Mouse (Mus musculus) gastrocnemius, adult 2 months (tissue): ENCODE data around the gene Rgl1. TPM values are rescaled to one million over a fixed set of nuclear protein-coding genes. Genes with fewer than 3 reads are reported as not detected.

ENCODE experiments used
- DNase-seq: peaks from one replicate; pipeline ENCODE4 v3.0.0; 2022
- H3K27ac ChIP-seq: fragments of 200-600 bp; 2 replicates; pipeline ENCODE4 v1.8.1; 2022; ENCODE audit warnings: mild to moderate bottlenecking
- H3K4me3 ChIP-seq: fragments of 200-600 bp; 2 replicates; pipeline ENCODE4 v1.8.1; 2022; ENCODE audit warnings: mild to moderate bottlenecking, moderate library complexity
- CTCF ChIP-seq: fragments of 200-600 bp; IDR thresholded peaks from 2 replicates; pipeline ENCODE4 v1.8.1; 2022; ENCODE audit warnings: antibody characterized with exemption, mild to moderate bottlenecking, moderate library complexity
- intact Hi-C: fragments of 180-260 bp; cut with DNase I; formaldehyde crosslinking; loops from one replicate; pipeline ENCODE4 v1.15.1; 2025
- total RNA-seq, 2 experiments: library from RNA; stranded (reverse); gene quantifications; 2 replicates each; pipeline ENCODE4 v1.2.3; 2021

The Rgl1 gene
- total RNA-seq, 2 experiments from 2014 or later: 9.7 to 10.2 TPM

GRCm38 (mm10) chr1:152508481-152509220, 257.5 kb downstream of the Rgl1 start:
- Histone ChIP-seq H3K27ac (peak overlapping the region; percentile 12; the same call in 1 of the 2 replicates), H3K4me3 (no peak overlapping the region)
- no peak for TF ChIP-seq CTCF
- intact Hi-C loops: no loop called here
- DNase-seq: no peak

- intact Hi-C loops: no loop called here
- H3K4me3 ChIP-seq: no peak overlapping the region
- H3K27ac ChIP-seq: peak overlapping the region; percentile 72
- no peak for DNase-seq
- TF ChIP-seq CTCF: no peak
Observed at GRCm38 (mm10) chr1:152506726-152507125, 259.4 kb downstream of the Rgl1 start.

GRCm38 (mm10) chr1:152506175-152506574, 260.0 kb downstream of the Rgl1 start:
- DNase-seq: no peak
- Histone ChIP-seq H3K4me3 (no peak overlapping the region), H3K27ac (peak overlapping the region; percentile 72)
- no peak for TF ChIP-seq CTCF
- intact Hi-C loops: no loop called here

GRCm38 (mm10) chr1:152499802-152500201, 266.3 kb downstream of the Rgl1 start:
- intact Hi-C loops: loop anchor here (5.0 kb wide), 1 partner anchor 38 kb away; no protein-coding TSS in a partner anchor
- no peak for DNase-seq
- H3K27ac ChIP-seq: peak overlapping the region; percentile 89
- no peak for TF ChIP-seq CTCF
- no peak overlapping the region for H3K4me3 ChIP-seq

- DNase-seq: peak; percentile 48
- intact Hi-C loops: loop anchor here (5.0 kb wide), 1 partner anchor 35 kb away; no protein-coding TSS in a partner anchor
- Histone ChIP-seq H3K4me3 (peak overlapping the region; percentile 55), H3K27ac (peak overlapping the region; percentile 89)
- TF ChIP-seq CTCF: no peak
Observed at GRCm38 (mm10) chr1:152497581-152497980, 268.6 kb downstream of the Rgl1 start.

- intact Hi-C loops: loop anchor here (5.0 kb wide), 1 partner anchor 35 kb away; no protein-coding TSS in a partner anchor
- H3K27ac ChIP-seq: peak overlapping the region; percentile 89
- TF ChIP-seq CTCF: no peak
- no peak for DNase-seq
- H3K4me3 ChIP-seq: no peak overlapping the region; the same call in 1 of the 2 replicates
Observed at GRCm38 (mm10) chr1:152496831-152497230, 269.3 kb downstream of the Rgl1 start.

GRCm38 (mm10) chr1:152492258-152492657, 273.9 kb downstream of the Rgl1 start:
- H3K4me3 ChIP-seq: no peak overlapping the region
- intact Hi-C loops: no loop called here
- peak overlapping the region; percentile 28; the same call in 1 of the 2 replicates for H3K27ac ChIP-seq
- no peak for DNase-seq
- no peak for TF ChIP-seq CTCF

- TF ChIP-seq CTCF: no peak
- intact Hi-C loops: no loop called here
- Histone ChIP-seq H3K27ac (no peak overlapping the region), H3K4me3 (no peak overlapping the region)
- DNase-seq: no peak
Observed at GRCm38 (mm10) chr1:152490842-152491241, 275.3 kb downstream of the Rgl1 start.

GRCm38 (mm10) chr1:152476126-152476525, 290.0 kb downstream of the Rgl1 start:
- DNase-seq: no peak
- H3K4me3 ChIP-seq: no peak overlapping the region
- H3K27ac ChIP-seq: peak overlapping the region; percentile 68
- intact Hi-C loops: no loop called here
- TF ChIP-seq CTCF: no peak

- Histone ChIP-seq H3K27ac (peak overlapping the region; percentile 56), H3K4me3 (no peak overlapping the region)
- no peak for TF ChIP-seq CTCF
- no peak for DNase-seq
- intact Hi-C loops: no loop called here
Observed at GRCm38 (mm10) chr1:152468443-152468842, 297.7 kb downstream of the Rgl1 start.

Other genes starting within 250 kb of the Rgl1 start
- gene Apobec4, start 15.8 kb downstream of the Rgl1 start, total RNA-seq: not detected
- 10 to 100 TPM in 1 of 2 experiments, 1 to 10 TPM in 1; 9.4 to 11.5 TPM for gene Arpc5, start 191 bp upstream of the Rgl1 start, total RNA-seq
- gene Ncf2, start 33.8 kb upstream of the Rgl1 start, total RNA-seq: under 1 TPM; 0.67 to 0.87 TPM
- 10 to 100 TPM; 38.7 to 40.4 TPM for gene Smg7, start 136.3 kb upstream of the Rgl1 start, total RNA-seq
- under 1 TPM; 0.28 TPM for gene Nmnat2, start 188.6 kb upstream of the Rgl1 start, total RNA-seq